Mouse (Mus musculus): ENCODE results near the gene Cldn15.

GRCm38 (mm10) chr5:136953440-136953951 lies 12.9 kb upstream of the Cldn15 start:
- TF ChIP-seq CTCF (IDR thresholded peaks at IDR 0.05; ENCODE audit: extremely low read depth, insufficient read depth, low read length) (no peak), POLR2A (IDR thresholded peaks at IDR 0.05; ENCODE audit: extremely low read depth, insufficient read depth, low read length) (peak; percentile 57; the same call in 1 of the 2 replicates)
